Mouse (Mus musculus) intestine, postnatal 0 days (tissue): ENCODE measurements around the gene Tlr13. TPM values are rescaled to one million over a fixed set of nuclear protein-coding genes. Genes with fewer than 3 reads are reported as not detected.

Experiments
- ATAC-seq: fragments of 200-750 bp; cut with Nextera tagmentation; 2 replicates; pipeline ENCODE4 v1.8.0; 2017; ENCODE audit warnings: mild to moderate bottlenecking, moderate TSS enrichment, moderate library complexity
- H3K27ac ChIP-seq: fragments of 300-500 bp; sonication (generic); 2 replicates; pipeline ENCODE4 v1.5.1; 2014; ENCODE audit warnings: mild to moderate bottlenecking, low read depth, low read length, moderate library complexity
- H3K27me3 ChIP-seq: fragments of 300-500 bp; sonication (generic); replicated peaks from 2 replicates; pipeline ENCODE4 v1.6.1; 2014; ENCODE audit warnings: low read length, mixed read lengths; ENCODE audit not compliant: control insufficient read depth, insufficient read depth
- H3K36me3 ChIP-seq: fragments of 300-500 bp; sonication (generic); 2 replicates; pipeline ENCODE4 v1.6.1; 2014; ENCODE audit warnings: mild to moderate bottlenecking, moderate library complexity; ENCODE audit not compliant: control insufficient read depth, insufficient read depth
- H3K4me1 ChIP-seq: fragments of 300-500 bp; sonication (generic); replicated peaks from 2 replicates; pipeline ENCODE4 v1.6.1; 2014; ENCODE audit warnings: antibody characterized with exemption, low read length, mixed read lengths; ENCODE audit not compliant: control insufficient read depth, insufficient read depth
- H3K4me2 ChIP-seq: fragments of 300-500 bp; sonication (generic); replicated peaks from 2 replicates; pipeline ENCODE4 v1.6.1; 2014; ENCODE audit warnings: low read depth, mild to moderate bottlenecking, moderate library complexity
- H3K4me3 ChIP-seq: fragments of 300-500 bp; sonication (generic); 2 replicates; pipeline ENCODE4 v1.5.1; 2014; ENCODE audit warnings: low read depth, low read length
- H3K9ac ChIP-seq: fragments of 300-500 bp; sonication (generic); 2 replicates; pipeline ENCODE4 v1.6.1; 2014; ENCODE audit warnings: mild to moderate bottlenecking, low read depth, low read length
- H3K9me3 ChIP-seq: fragments of 300-500 bp; sonication (generic); 2 replicates; pipeline ENCODE4 v1.6.1; 2016; ENCODE audit warnings: mixed run types; ENCODE audit not compliant: control insufficient read depth
- CTCF ChIP-seq: sonication (generic); IDR thresholded peaks from 2 replicates; pipeline ENCODE4 v1.5.1; 2016; ENCODE audit warnings: low read depth, mild to moderate bottlenecking, control low read depth, antibody characterized with exemption, moderate library complexity
- WGBS: fragments of 180-500 bp; shearing (Covaris S2); extraction: QIAGEN DNeasy Blood & Tissue Kit; methylation state at CpG from one replicate; pipeline ENCODE4 v1.1.7; 2014; 5-methylcytosine and 5-hydroxymethylcytosine counted together
- polyA plus RNA-seq: library from polyadenylated mRNA; unstranded; fragments of >200 nt; fragmentation: Nextera tagmentation; extraction: Ambion mirVana; gene quantifications from 2 replicates; pipeline ENCODE4 v1.2.1, GENCODE M21; 2015

Tlr13 gene
- polyA plus RNA-seq, 1 experiment from 2014 or later: 0.94 TPM

- no peak for ATAC-seq
- Histone ChIP-seq H3K9me3 (no peaks in the 10 kb centered on the region), H3K27me3 (no peaks in the 10 kb centered on the region), H3K4me3 (no peak overlapping the region), H3K4me2 (no peak overlapping the region), H3K27ac (no peak overlapping the region), H3K36me3 (no peaks in the 10 kb centered on the region), H3K9ac (no peak overlapping the region), H3K4me1 (no peaks in the 10 kb centered on the region)
- TF ChIP-seq CTCF: no peak
These were observed 11.2 kb downstream of the Tlr13 start for GRCm38 (mm10) chrX:106154180-106154586.

- 69% methylated on average over 4 of the region's 4 CpGs for WGBS
- no peaks in the 10 kb centered on the region for H3K4me1 ChIP-seq
- no peaks in the 10 kb centered on the region for H3K9me3 ChIP-seq
- ATAC-seq: no peak
- no peak overlapping the region for H3K27ac ChIP-seq
- no peaks in the 10 kb centered on the region for H3K36me3 ChIP-seq
- H3K4me3 ChIP-seq: no peak overlapping the region
- no peak overlapping the region for H3K4me2 ChIP-seq
- H3K27me3 ChIP-seq: no peaks in the 10 kb centered on the region
- no peak for TF ChIP-seq CTCF
- H3K9ac ChIP-seq: no peak overlapping the region
These were observed 12.9 kb downstream of the Tlr13 start for GRCm38 (mm10) chrX:106155892-106156291.

GRCm38 (mm10) chrX:106163995-106164394 is 21.0 kb downstream of the Tlr13 start:
- Histone ChIP-seq H3K36me3 (no peaks in the 10 kb centered on the region), H3K27me3 (no peaks in the 10 kb centered on the region)
- no peak for ATAC-seq

GRCm38 (mm10) chrX:106164555-106164954 is 21.6 kb downstream of the Tlr13 start:
- Histone ChIP-seq H3K4me1 (no peaks in the 10 kb centered on the region), H3K4me2 (no peak overlapping the region), H3K4me3 (no peak overlapping the region), H3K9me3 (no peaks in the 10 kb centered on the region), H3K27ac (no peak overlapping the region), H3K9ac (no peak overlapping the region), H3K27me3 (no peaks in the 10 kb centered on the region), H3K36me3 (no peaks in the 10 kb centered on the region)
- no peak for ATAC-seq
- TF ChIP-seq CTCF: no peak
- WGBS: 53% methylated on average over 5 of the region's 5 CpGs

More at GRCm38 (mm10) chrX:106163995-106164394, 21.0 kb downstream of the Tlr13 start:
- H3K9ac ChIP-seq: no peak overlapping the region
- H3K27ac ChIP-seq: no peak overlapping the region
- H3K4me2 ChIP-seq: no peak overlapping the region
- 43% methylated on average over 5 of the region's 5 CpGs for WGBS
- H3K4me3 ChIP-seq: no peak overlapping the region
- no peaks in the 10 kb centered on the region for H3K9me3 ChIP-seq
- no peaks in the 10 kb centered on the region for H3K4me1 ChIP-seq
- no peak for TF ChIP-seq CTCF

- no peaks in the 10 kb centered on the region for H3K27me3 ChIP-seq
- H3K4me1 ChIP-seq: no peaks in the 10 kb centered on the region
- ATAC-seq: no peak
- WGBS: 52% methylated on average over 1 of the region's 1 CpGs
- no peaks in the 10 kb centered on the region for H3K36me3 ChIP-seq
- H3K27ac ChIP-seq: no peak overlapping the region
- H3K9me3 ChIP-seq: no peaks in the 10 kb centered on the region
- H3K4me3 ChIP-seq: no peak overlapping the region
- TF ChIP-seq CTCF: peak; percentile 60
- no peak overlapping the region for H3K9ac ChIP-seq
- no peak overlapping the region for H3K4me2 ChIP-seq
These were observed 22.1 kb downstream of the Tlr13 start for GRCm38 (mm10) chrX:106165089-106165488.

- Histone ChIP-seq H3K27ac (no peak overlapping the region), H3K4me1 (no peaks in the 10 kb centered on the region), H3K36me3 (no peaks in the 10 kb centered on the region), H3K27me3 (no peaks in the 10 kb centered on the region), H3K9me3 (no peaks in the 10 kb centered on the region), H3K4me2 (peak overlapping the region; percentile 60), H3K4me3 (peak overlapping the region; percentile 17), H3K9ac (no peak overlapping the region)
- peak; percentile 49 for ATAC-seq
- TF ChIP-seq CTCF: peak; percentile 79
- WGBS: 25% methylated on average over 18 of the region's 18 CpGs
These were observed 28.3 kb downstream of the Tlr13 start for GRCm38 (mm10) chrX:106171106-106171852.
